Mouse (Mus musculus) E14TG2a.4 (cell line): ENCODE data around the gene Atp6v0e2.
A peak's percentile ranks its signal among the peaks of the same experiment; 100 is the strongest.

ENCODE experiments used
- H3K27me3 ChIP-seq: 2 replicates; pipeline ENCODE4 v1.6.1; 2014; ENCODE audit warnings: low read length, control low read depth; ENCODE audit not compliant: insufficient read depth
- H3K36me3 ChIP-seq: 2 replicates; pipeline ENCODE4 v1.6.1; 2014; ENCODE audit warnings: low read length, control low read depth; ENCODE audit not compliant: insufficient read depth
- H3K4me1 ChIP-seq: replicated peaks from 2 replicates; pipeline ENCODE4 v1.6.1; 2014; ENCODE audit warnings: low read depth, low read length, control low read depth
- H3K4me3 ChIP-seq: replicated peaks from 2 replicates; pipeline ENCODE4 v1.5.1; 2014; ENCODE audit warnings: mild to moderate bottlenecking, low read length
- H3K9me3 ChIP-seq: 2 replicates; pipeline ENCODE4 v1.6.1; 2014; ENCODE audit warnings: low read length, control low read depth
- CTCF ChIP-seq: conservative IDR thresholded peaks from 2 replicates; pipeline ENCODE4 v1.5.1; 2014; ENCODE audit warnings: low read length
- NANOG ChIP-seq: IDR thresholded peaks from 2 replicates; pipeline ENCODE4 v1.6.1; 2014; ENCODE audit warnings: borderline replicate concordance, low read length, mixed read lengths
- POU5F1 ChIP-seq: IDR thresholded peaks from 2 replicates; pipeline ENCODE4 v1.6.1; 2014; ENCODE audit warnings: low read length, borderline replicate concordance

Atp6v0e2 gene

DNA sequence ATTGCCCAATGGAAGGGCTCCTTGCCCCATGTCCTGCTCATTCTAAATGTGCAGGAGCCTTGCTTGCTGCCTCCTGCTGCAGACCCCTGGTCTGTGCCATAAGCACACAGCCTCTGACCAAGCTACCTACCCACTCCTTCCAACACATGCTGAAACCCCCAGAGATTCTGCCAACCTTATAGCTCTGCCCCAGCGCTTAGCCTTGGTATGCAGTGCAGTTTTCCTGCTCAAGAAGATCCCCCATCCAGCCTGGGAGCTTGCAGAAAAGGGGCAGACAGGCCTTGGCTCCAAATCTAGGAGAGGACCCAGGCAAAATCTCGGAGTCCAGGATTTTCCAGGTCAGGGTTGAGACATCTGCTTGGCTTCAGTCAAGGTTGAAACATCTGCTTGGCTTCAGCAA, 3.9 kb upstream of the Atp6v0e2 start:
- peaks cover 32% of the 10 kb centered on the region for H3K36me3 ChIP-seq
- H3K4me3 ChIP-seq = no peak overlapping the region
- peaks cover 38% of the 10 kb centered on the region for H3K4me1 ChIP-seq
- TF ChIP-seq NANOG = no peak
- H3K9me3 ChIP-seq = no peaks in the 10 kb centered on the region
- H3K27me3 ChIP-seq = peaks cover 36% of the 10 kb centered on the region

- peaks cover 27% of the 10 kb centered on the region for H3K4me1 ChIP-seq
- TF ChIP-seq NANOG (no peak), POU5F1 (no peak), CTCF (no peak)
- peaks cover 31% of the 10 kb centered on the region for H3K36me3 ChIP-seq
- no peak overlapping the region for H3K4me3 ChIP-seq
- no peaks in the 10 kb centered on the region for H3K9me3 ChIP-seq
- H3K27me3 ChIP-seq = peaks cover 36% of the 10 kb centered on the region
Measured at GRCm38 (mm10) chr6:48534913-48535312, 2.5 kb upstream of the Atp6v0e2 start.

DNA sequence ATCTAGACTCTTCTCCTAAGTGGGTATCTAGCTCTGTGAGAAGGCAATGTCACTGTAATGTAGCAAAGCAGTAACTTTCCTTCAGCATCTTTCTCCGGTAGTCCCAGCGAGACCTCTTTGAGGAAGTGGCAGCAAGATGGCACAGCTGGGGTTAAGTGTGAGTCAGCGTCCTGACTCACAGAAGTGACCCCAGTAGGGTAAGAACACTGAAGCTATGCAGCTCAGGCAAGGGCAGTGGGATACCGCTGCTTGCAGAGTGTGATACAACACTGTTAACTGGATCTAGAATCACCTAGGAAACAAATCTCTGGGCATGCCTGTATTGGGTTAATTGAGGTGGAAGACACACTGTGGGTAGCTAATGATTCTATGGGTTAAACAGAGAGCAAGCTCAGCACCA, 1.3 kb upstream of the Atp6v0e2 start:
- H3K4me1 ChIP-seq = peaks cover 31% of the 10 kb centered on the region
- H3K36me3 ChIP-seq = peaks cover 25% of the 10 kb centered on the region
- no peaks in the 10 kb centered on the region for H3K9me3 ChIP-seq
- peaks cover 36% of the 10 kb centered on the region for H3K27me3 ChIP-seq
- H3K4me3 ChIP-seq = no peak overlapping the region
- TF ChIP-seq CTCF (no peak), NANOG (no peak), POU5F1 (no peak)

DNA sequence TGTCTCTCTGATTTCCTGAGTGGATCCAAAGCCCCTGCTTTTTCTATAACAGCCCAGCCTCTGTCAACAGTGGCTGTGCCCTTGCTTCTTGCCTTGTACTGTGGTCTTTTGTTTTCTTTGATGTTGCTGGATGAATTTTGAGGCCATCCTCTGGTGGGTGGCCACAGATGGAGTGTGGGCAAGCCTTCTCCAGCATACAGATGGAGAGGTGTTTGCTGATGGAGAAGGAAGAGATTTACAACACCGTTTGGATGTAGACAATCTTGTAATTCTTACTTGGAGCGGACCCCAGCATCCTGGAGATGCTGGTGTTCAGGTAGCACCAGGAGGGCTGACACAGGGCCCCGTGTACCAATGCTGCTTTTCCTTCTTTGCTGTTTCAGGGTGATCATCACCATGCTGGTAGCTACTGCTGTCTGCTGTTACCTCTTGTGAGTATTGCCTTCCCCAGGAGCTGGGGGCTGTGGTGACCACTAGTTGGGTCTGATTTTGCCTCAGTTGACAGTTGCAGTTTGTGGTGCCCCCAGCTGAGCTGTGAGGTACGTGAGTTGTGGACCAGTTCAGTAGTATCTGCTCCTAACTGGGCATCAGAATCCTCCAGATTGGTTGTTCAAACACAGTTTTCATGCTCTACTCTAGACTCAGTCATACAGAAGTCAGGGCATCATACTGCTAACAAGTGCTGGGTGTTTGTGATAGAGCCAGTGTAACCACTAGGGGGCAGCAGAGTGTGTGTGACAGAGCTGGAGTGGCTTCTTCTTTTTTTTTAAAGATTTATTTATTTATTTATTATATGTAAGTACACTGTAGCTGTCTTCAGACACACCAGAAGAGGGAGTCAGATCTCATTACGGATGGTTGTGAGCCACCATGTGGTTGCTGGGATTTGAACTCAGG, 1.7 kb downstream of the Atp6v0e2 start:
- H3K27me3 ChIP-seq = peaks cover 31% of the 10 kb centered on the region
- H3K4me1 ChIP-seq = peaks cover 44% of the 10 kb centered on the region
- 0 out of 2 replicates have a peak, but pooled peaks cover 6% of the 10 kb centered on the region for H3K36me3 ChIP-seq
- H3K4me3 ChIP-seq = no peak overlapping the region
- no peak for TF ChIP-seq POU5F1
- TF ChIP-seq NANOG = no peak
- TF ChIP-seq CTCF = peak; percentile 47
- no peaks in the 10 kb centered on the region for H3K9me3 ChIP-seq

DNA sequence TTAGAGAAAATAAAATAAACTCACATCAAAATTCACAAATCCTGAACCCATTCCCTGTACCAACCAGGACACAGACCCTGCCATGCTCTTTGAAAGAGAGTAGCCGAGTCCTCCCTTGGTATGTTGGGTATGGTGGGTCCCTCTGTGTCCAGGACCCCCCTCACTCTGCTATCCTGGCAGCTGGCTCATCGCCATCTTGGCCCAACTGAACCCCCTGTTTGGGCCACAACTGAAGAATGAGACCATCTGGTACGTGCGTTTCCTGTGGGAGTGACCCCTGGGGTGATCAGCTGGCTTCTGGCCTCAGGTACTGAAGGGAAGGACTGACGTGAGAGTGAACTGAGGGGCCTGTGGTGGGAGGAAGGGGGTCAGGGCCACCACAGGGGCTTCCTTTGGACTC, 2.4 kb downstream of the Atp6v0e2 start:
- Histone ChIP-seq H3K27me3 (peaks cover 33% of the 10 kb centered on the region), H3K9me3 (no peaks in the 10 kb centered on the region), H3K4me1 (peaks cover 44% of the 10 kb centered on the region), H3K4me3 (no peak overlapping the region), H3K36me3 (0 out of 2 replicates have a peak, but pooled peaks cover 6% of the 10 kb centered on the region)
- TF ChIP-seq CTCF (no peak), NANOG (no peak), POU5F1 (no peak)

DNA sequence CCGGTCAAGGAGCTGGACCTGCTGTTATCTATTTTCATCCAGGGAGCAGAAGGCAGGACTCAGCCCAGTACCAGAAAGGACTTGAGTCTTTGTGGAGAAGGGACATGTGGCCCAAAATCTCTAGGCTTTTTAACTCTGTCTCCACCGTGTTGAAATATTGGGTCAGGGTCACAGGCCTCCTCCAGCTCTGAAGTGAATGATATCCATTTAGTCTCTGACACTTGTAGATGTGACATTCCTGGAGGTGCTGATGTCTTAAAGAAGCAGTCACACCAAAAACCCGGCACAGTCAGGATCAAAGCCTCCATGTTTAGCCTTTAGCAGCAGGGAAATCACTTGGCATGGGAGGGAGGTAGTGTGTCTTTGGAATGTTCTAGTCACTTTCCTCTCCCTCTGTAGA, 3.3 kb downstream of the Atp6v0e2 start:
- no peak for TF ChIP-seq NANOG

GRCm38 (mm10) chr6:48541560-48542450, 4.4 kb downstream of the Atp6v0e2 start:
- TF ChIP-seq CTCF (no peak), NANOG (no peak), POU5F1 (no peak)
- Histone ChIP-seq H3K4me1 (peaks cover 46% of the 10 kb centered on the region), H3K9me3 (no peaks in the 10 kb centered on the region), H3K4me3 (no peak overlapping the region), H3K36me3 (0 out of 2 replicates have a peak, but pooled peaks cover 6% of the 10 kb centered on the region), H3K27me3 (peaks cover 20% of the 10 kb centered on the region)

More for the DNA sequence above, 3.3 kb downstream of the Atp6v0e2 start:
- peaks cover 30% of the 10 kb centered on the region for H3K27me3 ChIP-seq
- H3K4me3 ChIP-seq = no peak overlapping the region
- 0 out of 2 replicates have a peak, but pooled peaks cover 6% of the 10 kb centered on the region for H3K36me3 ChIP-seq
- H3K9me3 ChIP-seq = no peaks in the 10 kb centered on the region
- H3K4me1 ChIP-seq = peaks cover 44% of the 10 kb centered on the region

GRCm38 (mm10) chr6:48542631-48543030, 5.2 kb downstream of the Atp6v0e2 start:
- Histone ChIP-seq H3K4me1 (peaks cover 41% of the 10 kb centered on the region), H3K4me3 (no peak overlapping the region), H3K27me3 (peaks cover 19% of the 10 kb centered on the region), H3K9me3 (no peaks in the 10 kb centered on the region), H3K36me3 (0 out of 2 replicates have a peak, but pooled peaks cover 6% of the 10 kb centered on the region)
- TF ChIP-seq POU5F1 = no peak
- no peak for TF ChIP-seq NANOG
- no peak for TF ChIP-seq CTCF
